Mouse (Mus musculus): ENCODE data around the gene Ankrd35. TPM values are rescaled to one million over a fixed set of nuclear protein-coding genes. Genes with fewer than 3 reads are reported as not detected.
A peak's percentile ranks its signal among the peaks of the same experiment; 100 is the strongest.
"Not testable (repeated sequence)": the region's sequence is repeated elsewhere in the genome, so short reads cannot be mapped to it uniquely, and the experiment has no call there.

Ankrd35 gene
- 0.17 TPM in 1 of 2 replicates, not detected in the other for total RNA-seq (2014; fragmentation: Nextera tagmentation)
- 0.11 TPM in 1 of 2 replicates, not detected in the other for total RNA-seq (2017)

GRCm38 (mm10) chr3:96669727-96670468, at the start of gene Ankrd35:
Gene Ankrd35, plus strand, starts transcription at chr3:96670131.
- peak; percentile 97 for ATAC-seq (replicated peaks; ENCODE audit: low FRiP score, low TSS enrichment, poor library complexity, severe bottlenecking)

GRCm38 (mm10) chr3:96623201-96623600, 46.7 kb upstream of the Ankrd35 start:
- no peak for ATAC-seq (replicated peaks; ENCODE audit: low FRiP score, low TSS enrichment, poor library complexity, severe bottlenecking)

- ATAC-seq (replicated peaks; ENCODE audit: low FRiP score, low TSS enrichment, poor library complexity, severe bottlenecking): peak; percentile 95
Measured at GRCm38 (mm10) chr3:96629729-96630600, 40.0 kb upstream of the Ankrd35 start, which contains the start of gene Rbm8a. Gene Rbm8a, plus strand, starts transcription at chr3:96629933.

- ATAC-seq (replicated peaks; ENCODE audit: low FRiP score, low TSS enrichment, poor library complexity, severe bottlenecking): no peak
Measured at GRCm38 (mm10) chr3:96632058-96632457, 37.9 kb upstream of the Ankrd35 start.

GRCm38 (mm10) chr3:96634015-96634414, 35.9 kb upstream of the Ankrd35 start:
- ATAC-seq (replicated peaks; ENCODE audit: low FRiP score, low TSS enrichment, poor library complexity, severe bottlenecking): no peak

- peak; percentile 80 for ATAC-seq (replicated peaks; ENCODE audit: low FRiP score, low TSS enrichment, poor library complexity, severe bottlenecking)
Measured at GRCm38 (mm10) chr3:96634928-96635879, 34.7 kb upstream of the Ankrd35 start, which contains the start of the genes Pex11b and Gm42957. Gene Pex11b, plus strand, starts transcription at chr3:96635376. Gene Gm42957, plus strand, starts transcription at chr3:96635474.

GRCm38 (mm10) chr3:96635906-96636305, 34.0 kb upstream of the Ankrd35 start:
- no peak for ATAC-seq (replicated peaks; ENCODE audit: low FRiP score, low TSS enrichment, poor library complexity, severe bottlenecking)

- no peak for ATAC-seq (replicated peaks; ENCODE audit: low FRiP score, low TSS enrichment, poor library complexity, severe bottlenecking)
Measured at GRCm38 (mm10) chr3:96636448-96636847, 33.5 kb upstream of the Ankrd35 start.

- peak; percentile 64 for ATAC-seq (replicated peaks; ENCODE audit: low FRiP score, low TSS enrichment, poor library complexity, severe bottlenecking)
Measured at GRCm38 (mm10) chr3:96639219-96639618, 30.7 kb upstream of the Ankrd35 start.

GRCm38 (mm10) chr3:96645018-96645649, 24.8 kb upstream of the Ankrd35 start, which contains the start of gene Itga10:
Gene Itga10, plus strand, starts transcription at chr3:96645584.
- ATAC-seq (replicated peaks; ENCODE audit: low FRiP score, low TSS enrichment, poor library complexity, severe bottlenecking): peak; percentile 48; the same call in 1 of the 2 replicates

- no peak for ATAC-seq (replicated peaks; ENCODE audit: low FRiP score, low TSS enrichment, poor library complexity, severe bottlenecking)
Measured at GRCm38 (mm10) chr3:96647365-96647764, 22.6 kb upstream of the Ankrd35 start.

- ATAC-seq (replicated peaks; ENCODE audit: low FRiP score, low TSS enrichment, poor library complexity, severe bottlenecking): no peak
Measured at GRCm38 (mm10) chr3:96660901-96661300, 9.0 kb upstream of the Ankrd35 start.

- ATAC-seq (replicated peaks; ENCODE audit: low FRiP score, low TSS enrichment, poor library complexity, severe bottlenecking): no peak
Measured at GRCm38 (mm10) chr3:96662731-96663316, 7.1 kb upstream of the Ankrd35 start.

GRCm38 (mm10) chr3:96663432-96664239, 6.3 kb upstream of the Ankrd35 start:
- ATAC-seq (replicated peaks; ENCODE audit: low FRiP score, low TSS enrichment, poor library complexity, severe bottlenecking): peak; percentile 68

- ATAC-seq (replicated peaks; ENCODE audit: low FRiP score, low TSS enrichment, poor library complexity, severe bottlenecking): not testable (repeated sequence)
Measured at GRCm38 (mm10) chr3:96665732-96666363, 4.1 kb upstream of the Ankrd35 start.

GRCm38 (mm10) chr3:96666916-96667315, 3.0 kb upstream of the Ankrd35 start:
- ATAC-seq (replicated peaks; ENCODE audit: low FRiP score, low TSS enrichment, poor library complexity, severe bottlenecking): no peak

- ATAC-seq (replicated peaks; ENCODE audit: low FRiP score, low TSS enrichment, poor library complexity, severe bottlenecking): no peak
Measured at GRCm38 (mm10) chr3:96667316-96667715, 2.6 kb upstream of the Ankrd35 start.

Measured in megakaryocyte-erythroid progenitor cell, adult 5-6 weeks (primary cell).